Mouse (Mus musculus) intestine, embryonic 15.5 days (tissue): ENCODE measurements at regions not wholly inside any gene's neighbourhood (a gene's known extent, or its start where the extent isn't known, plus 50 kb on each side); places are given as distances from the start of the nearest gene placed in this dataset.

Experiments used
- ATAC-seq: fragments of 200-750 bp; cut with Nextera tagmentation; 2 replicates; pipeline ENCODE4 v1.8.0; 2017; ENCODE audit warnings: moderate TSS enrichment, moderate library complexity
- H3K27ac ChIP-seq: fragments of 300-500 bp; sonication (generic); 2 replicates; pipeline ENCODE4 v1.5.1; 2015; ENCODE audit warnings: mild to moderate bottlenecking, inconsistent platforms
- H3K27me3 ChIP-seq: fragments of 300-500 bp; sonication (generic); replicated peaks from 2 replicates; pipeline ENCODE4 v1.6.1; 2015; ENCODE audit warnings: inconsistent platforms
- H3K36me3 ChIP-seq: fragments of 300-500 bp; sonication (generic); 2 replicates; pipeline ENCODE4 v1.6.1; 2015; ENCODE audit warnings: inconsistent platforms
- H3K4me1 ChIP-seq: fragments of 300-500 bp; sonication (generic); replicated peaks from 2 replicates; pipeline ENCODE4 v1.6.1; 2015; ENCODE audit warnings: inconsistent platforms
- H3K4me2 ChIP-seq: fragments of 300-500 bp; sonication (generic); replicated peaks from 2 replicates; pipeline ENCODE4 v1.6.1; 2015; ENCODE audit warnings: mild to moderate bottlenecking, inconsistent platforms
- H3K4me3 ChIP-seq: fragments of 300-500 bp; sonication (generic); replicated peaks from 2 replicates; pipeline ENCODE4 v1.5.1; 2015; ENCODE audit warnings: inconsistent platforms
- H3K9ac ChIP-seq: fragments of 300-500 bp; sonication (generic); 2 replicates; pipeline ENCODE4 v1.6.1; 2015; ENCODE audit warnings: inconsistent platforms
- H3K9me3 ChIP-seq: fragments of 300-500 bp; sonication (generic); 2 replicates; pipeline ENCODE4 v1.6.1; 2016; ENCODE audit warnings: inconsistent platforms
- WGBS: fragments of 180-500 bp; shearing (Covaris S2); methylation state at CpG from one replicate; pipeline ENCODE4 v1.1.7; 2015; 5-methylcytosine and 5-hydroxymethylcytosine counted together

DNA sequence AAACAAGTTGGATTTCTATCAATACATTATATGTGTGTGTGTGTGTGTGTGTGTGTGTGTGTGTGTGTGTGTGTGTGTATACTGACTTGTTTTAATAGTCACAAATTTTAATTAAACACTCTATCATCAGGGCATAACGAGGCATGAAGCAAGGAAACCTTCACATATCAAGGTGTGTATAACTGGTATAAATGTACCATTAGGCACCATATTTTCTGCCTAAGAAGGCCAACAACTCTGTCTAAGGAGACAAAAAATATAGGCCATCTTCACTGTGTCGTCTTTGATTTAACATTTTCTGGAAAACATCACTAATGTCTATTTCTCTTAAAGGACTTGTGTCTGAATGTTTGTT, 218.9 kb upstream of the Atp2b1 start:
- no peak overlapping the region for H3K4me3 ChIP-seq
- no peaks in the 10 kb centered on the region for H3K9me3 ChIP-seq
- H3K4me2 ChIP-seq = no peak overlapping the region
- no peak overlapping the region for H3K27ac ChIP-seq
- WGBS = 70% methylated on average over 2 of the region's 2 CpGs
- no peaks in the 10 kb centered on the region for H3K36me3 ChIP-seq
- ATAC-seq = peak; percentile 57
- H3K9ac ChIP-seq = no peak overlapping the region
- H3K27me3 ChIP-seq = no peaks in the 10 kb centered on the region
- H3K4me1 ChIP-seq = no peaks in the 10 kb centered on the region

DNA sequence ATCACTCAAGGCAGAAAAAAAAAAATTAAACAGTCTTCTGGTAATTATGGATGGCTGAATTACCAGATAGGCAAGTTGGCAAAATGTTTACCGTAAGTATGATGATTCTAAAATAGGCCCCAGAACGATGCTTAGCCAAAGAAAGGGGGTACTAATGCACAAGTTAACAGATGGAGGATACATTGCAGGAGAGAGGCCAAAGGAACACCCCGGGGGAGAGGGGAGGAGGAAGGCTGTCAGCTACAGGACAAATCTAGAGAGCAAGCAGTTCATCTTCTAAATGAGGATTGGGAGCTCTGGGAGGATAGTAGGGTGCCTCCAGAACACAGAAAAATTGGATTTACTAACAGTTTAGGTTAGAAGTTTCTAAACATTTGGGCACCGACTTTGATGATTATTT, 216.3 kb upstream of the Atp2b1 start:
- no peak for ATAC-seq
- no peak overlapping the region for H3K4me2 ChIP-seq
- no peak overlapping the region for H3K4me3 ChIP-seq
- no peaks in the 10 kb centered on the region for H3K4me1 ChIP-seq
- no peak overlapping the region for H3K27ac ChIP-seq
- H3K36me3 ChIP-seq = no peaks in the 10 kb centered on the region
- 67% methylated on average over 4 of the region's 4 CpGs for WGBS
- H3K27me3 ChIP-seq = no peaks in the 10 kb centered on the region
- no peak overlapping the region for H3K9ac ChIP-seq
- H3K9me3 ChIP-seq = no peaks in the 10 kb centered on the region

DNA sequence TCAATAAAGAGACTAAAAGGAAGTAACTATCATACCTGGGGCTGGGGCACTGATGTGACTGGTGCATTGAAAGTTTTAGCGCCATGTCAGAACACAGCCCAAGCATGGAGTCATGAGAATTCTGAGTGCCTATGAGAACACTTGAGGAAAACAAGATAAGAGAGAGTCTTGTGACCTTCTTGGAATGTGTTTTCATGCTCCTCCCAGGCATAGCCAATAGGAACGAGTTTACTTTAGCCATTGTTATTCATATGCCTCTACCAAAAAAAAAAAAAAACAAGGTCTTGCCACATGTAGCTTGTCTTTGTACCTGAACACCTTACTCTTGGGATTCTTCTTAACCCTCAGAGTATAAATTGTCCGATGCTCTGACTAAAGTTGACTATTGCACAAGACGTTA, 214.6 kb upstream of the Atp2b1 start:
- Histone ChIP-seq H3K4me3 (no peak overlapping the region), H3K9ac (no peak overlapping the region), H3K27ac (no peak overlapping the region), H3K9me3 (no peaks in the 10 kb centered on the region), H3K36me3 (no peaks in the 10 kb centered on the region), H3K4me2 (no peak overlapping the region), H3K27me3 (no peaks in the 10 kb centered on the region), H3K4me1 (no peaks in the 10 kb centered on the region)
- WGBS = 93% methylated on average over 4 of the region's 4 CpGs
- ATAC-seq = no peak

DNA sequence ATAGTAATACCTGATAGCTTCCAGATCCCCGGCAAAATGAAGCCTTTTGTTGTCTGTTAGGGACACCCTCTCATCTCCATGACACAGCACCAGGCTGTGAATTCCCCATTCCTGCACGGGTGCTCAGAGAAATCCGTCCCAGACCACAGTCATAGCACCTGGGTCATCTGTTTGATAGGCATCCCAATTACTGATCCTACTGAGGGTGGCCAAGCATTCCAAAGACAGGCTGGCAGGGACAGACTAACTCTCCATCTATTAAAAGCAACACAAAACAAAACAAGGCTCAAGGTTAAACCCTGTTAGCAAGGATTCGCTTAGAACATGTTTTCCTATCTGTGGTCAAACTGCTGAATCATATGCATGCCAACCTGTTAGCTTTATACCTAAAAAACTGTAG, 213.8 kb upstream of the Atp2b1 start:
- Histone ChIP-seq H3K4me1 (no peaks in the 10 kb centered on the region), H3K4me3 (no peak overlapping the region), H3K9me3 (no peaks in the 10 kb centered on the region), H3K27ac (no peak overlapping the region), H3K4me2 (no peak overlapping the region), H3K36me3 (no peaks in the 10 kb centered on the region), H3K9ac (no peak overlapping the region), H3K27me3 (no peaks in the 10 kb centered on the region)
- ATAC-seq = no peak
- 67% methylated on average over 4 of the region's 4 CpGs for WGBS

DNA sequence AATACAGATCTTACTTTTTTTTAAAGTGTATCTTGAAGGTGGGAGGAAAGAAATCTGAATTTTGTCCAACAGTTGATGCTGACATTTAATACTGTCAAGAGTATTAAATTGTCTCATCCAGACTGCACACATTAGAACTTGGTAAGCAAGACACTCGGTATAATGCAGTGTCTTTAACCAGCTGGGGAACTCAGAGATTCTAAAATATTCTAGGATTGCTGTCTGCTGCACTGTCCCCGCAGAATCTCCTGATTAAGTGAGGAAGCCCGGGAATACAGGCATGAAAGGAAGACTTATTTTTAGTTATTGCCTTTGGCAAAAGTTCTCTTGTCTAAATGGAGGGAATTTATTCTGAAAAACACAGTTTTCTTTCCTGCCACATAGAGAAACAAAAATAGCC, 212.9 kb upstream of the Atp2b1 start:
- Histone ChIP-seq H3K4me2 (no peak overlapping the region), H3K9ac (no peak overlapping the region), H3K9me3 (no peaks in the 10 kb centered on the region), H3K4me1 (no peaks in the 10 kb centered on the region), H3K27ac (no peak overlapping the region), H3K36me3 (no peaks in the 10 kb centered on the region), H3K27me3 (no peaks in the 10 kb centered on the region), H3K4me3 (no peak overlapping the region)
- ATAC-seq = no peak
- WGBS = 51% methylated on average over 3 of the region's 3 CpGs

DNA sequence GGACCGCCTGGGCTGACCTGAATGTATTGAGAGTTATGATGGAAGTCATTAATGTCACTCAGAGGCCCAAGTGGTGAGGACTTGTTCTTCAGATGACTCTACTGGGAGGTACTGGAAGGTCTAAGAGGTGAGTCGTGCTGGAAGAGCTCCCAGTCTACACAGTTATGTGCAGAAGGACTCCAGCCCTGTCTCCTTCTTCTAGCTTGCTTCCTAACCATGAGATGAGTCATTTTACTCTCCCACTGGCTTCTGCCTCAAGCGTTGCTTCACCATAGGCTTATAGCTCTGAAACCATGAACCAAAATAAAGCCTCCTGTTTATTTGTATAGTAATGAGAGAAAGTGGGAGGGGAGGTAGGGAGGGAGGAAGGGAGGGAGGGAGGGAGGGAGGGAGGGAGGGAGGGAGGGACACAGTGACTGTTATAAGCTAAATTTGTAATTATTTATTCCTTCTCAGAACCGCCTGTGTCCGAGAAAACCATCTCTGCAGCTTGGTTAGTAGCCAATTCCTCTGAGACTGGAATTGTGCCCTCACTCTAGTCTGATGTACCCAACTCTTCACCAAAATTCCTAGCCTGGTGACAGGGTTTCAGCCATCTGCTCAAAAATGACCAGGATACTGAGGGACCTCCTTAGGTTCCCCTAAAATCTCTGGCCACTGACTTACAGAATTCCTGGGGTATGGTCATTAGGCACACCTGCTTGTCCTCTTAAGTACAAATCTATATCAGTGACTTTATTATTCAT, 211.6 kb upstream of the Atp2b1 start:
- Histone ChIP-seq H3K4me1 (no peaks in the 10 kb centered on the region), H3K36me3 (no peaks in the 10 kb centered on the region), H3K4me2 (no peak overlapping the region), H3K4me3 (no peak overlapping the region), H3K9ac (no peak overlapping the region), H3K27ac (no peak overlapping the region), H3K9me3 (no peaks in the 10 kb centered on the region), H3K27me3 (no peaks in the 10 kb centered on the region)
- ATAC-seq = no peak
- 85% methylated on average over 5 of the region's 5 CpGs for WGBS

DNA sequence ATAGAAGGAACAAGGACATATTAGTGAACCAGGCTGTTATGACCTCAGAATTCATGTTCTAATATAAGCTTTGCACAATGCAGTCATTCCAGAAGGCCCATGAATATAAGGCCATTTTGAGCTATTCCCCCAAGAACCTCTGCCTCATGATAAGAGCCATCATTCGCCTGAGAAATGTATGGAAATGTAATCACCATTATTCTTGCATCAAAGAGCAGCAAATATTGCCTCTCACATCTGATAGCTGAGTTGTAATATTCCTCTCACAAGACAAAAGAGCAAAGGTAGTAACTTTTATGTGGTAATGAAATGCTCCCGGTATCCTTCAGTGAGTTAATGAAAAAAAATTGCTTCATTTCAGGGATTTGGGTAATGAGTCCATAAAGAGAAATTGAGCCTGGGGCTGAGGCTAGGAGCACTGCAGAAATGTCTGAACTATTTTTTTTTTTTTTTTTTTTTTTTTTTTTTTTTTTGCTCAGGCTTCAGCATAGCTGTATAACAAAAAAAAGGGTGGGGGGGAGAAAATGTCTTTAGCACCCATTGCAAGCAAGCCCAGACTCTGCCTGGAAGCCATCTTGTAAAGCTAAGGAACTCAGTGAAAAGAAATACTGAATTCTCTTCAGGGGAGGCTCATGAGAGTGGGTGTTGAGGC, 210.4 kb upstream of the Atp2b1 start:
- Histone ChIP-seq H3K27ac (no peak overlapping the region), H3K27me3 (no peaks in the 10 kb centered on the region), H3K4me3 (no peak overlapping the region), H3K4me2 (no peak overlapping the region), H3K4me1 (no peaks in the 10 kb centered on the region), H3K9ac (no peak overlapping the region), H3K9me3 (no peaks in the 10 kb centered on the region), H3K36me3 (no peaks in the 10 kb centered on the region)
- WGBS = 63% methylated on average over 2 of the region's 2 CpGs
- ATAC-seq = 0 out of 2 replicates have a peak, but pooled peaks have one; percentile 24

DNA sequence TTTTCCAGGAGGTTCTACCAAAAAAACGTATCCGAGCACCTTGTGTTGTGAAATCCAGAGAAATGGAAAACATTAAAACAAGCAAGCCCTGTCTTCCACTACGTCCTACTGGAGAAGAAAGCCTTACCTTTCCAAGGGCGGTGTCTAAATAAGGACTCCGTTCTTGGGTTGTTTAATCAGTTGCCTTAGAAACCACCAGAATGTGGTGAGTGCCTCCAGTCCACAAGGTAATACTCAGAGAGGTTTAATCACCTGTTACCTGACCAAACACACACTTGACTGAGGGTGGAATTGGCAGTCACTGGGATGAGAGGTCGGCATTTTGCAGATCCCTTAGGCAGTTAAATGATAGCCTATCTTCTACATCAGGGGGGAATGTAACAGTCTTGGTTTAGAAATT, 209.6 kb upstream of the Atp2b1 start:
- WGBS = 61% methylated on average over 6 of the region's 6 CpGs
- peak; percentile 90 for ATAC-seq

DNA sequence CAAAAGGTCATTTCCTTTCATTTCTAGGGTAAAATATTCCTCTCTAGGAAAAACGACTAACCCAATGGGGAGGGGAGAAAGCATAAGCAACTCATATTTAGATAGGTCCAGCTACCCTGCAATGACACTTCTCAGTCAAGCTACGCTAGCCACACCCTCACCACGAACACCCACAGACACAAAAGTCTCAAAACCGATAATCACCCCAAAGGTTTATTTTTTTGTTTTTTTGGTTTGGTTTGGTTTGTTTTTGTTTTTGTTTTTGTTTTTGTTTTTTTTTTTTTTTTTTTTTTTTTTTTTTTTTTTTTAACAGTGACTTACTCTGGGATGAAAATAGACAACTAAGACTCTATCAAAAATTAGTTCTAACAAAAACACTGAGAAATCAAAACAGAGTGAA, 196.3 kb upstream of the Atp2b1 start:
- H3K9ac ChIP-seq = no peak overlapping the region
- H3K36me3 ChIP-seq = no peaks in the 10 kb centered on the region
- no peaks in the 10 kb centered on the region for H3K27me3 ChIP-seq
- H3K4me2 ChIP-seq = no peak overlapping the region
- no peak overlapping the region for H3K4me3 ChIP-seq
- no peaks in the 10 kb centered on the region for H3K9me3 ChIP-seq
- ATAC-seq = no peak
- H3K27ac ChIP-seq = no peak overlapping the region
- 86% methylated on average over 4 of the region's 4 CpGs for WGBS
- no peaks in the 10 kb centered on the region for H3K4me1 ChIP-seq

More for the DNA sequence above, 209.6 kb upstream of the Atp2b1 start:
- Histone ChIP-seq H3K4me1 (no peaks in the 10 kb centered on the region), H3K36me3 (no peaks in the 10 kb centered on the region), H3K4me3 (no peak overlapping the region), H3K27ac (no peak overlapping the region), H3K4me2 (no peak overlapping the region; the same call in 1 of the 2 replicates), H3K27me3 (no peaks in the 10 kb centered on the region), H3K9ac (no peak overlapping the region), H3K9me3 (no peaks in the 10 kb centered on the region)

DNA sequence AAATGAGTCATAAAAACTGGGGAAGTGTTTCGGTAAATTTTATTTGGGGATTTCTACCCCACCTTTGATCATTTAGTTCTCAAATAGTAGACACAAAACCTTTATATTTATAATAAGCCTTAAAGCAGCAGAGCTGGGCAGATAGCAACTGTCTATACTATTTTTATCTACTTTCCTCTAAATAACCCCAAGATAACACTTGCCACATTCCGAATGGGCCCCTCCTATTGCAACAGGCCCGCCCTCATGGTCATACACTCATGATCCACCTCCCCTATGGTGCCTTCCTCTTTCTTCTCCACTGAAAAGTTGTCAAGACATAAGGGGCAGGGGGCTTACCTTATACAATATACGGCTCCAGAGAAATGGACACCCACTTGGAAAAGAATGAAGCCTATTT, 195.5 kb upstream of the Atp2b1 start:
- Histone ChIP-seq H3K4me3 (no peak overlapping the region), H3K4me1 (no peaks in the 10 kb centered on the region), H3K36me3 (no peaks in the 10 kb centered on the region), H3K4me2 (no peak overlapping the region), H3K9me3 (no peaks in the 10 kb centered on the region), H3K27ac (no peak overlapping the region), H3K9ac (no peak overlapping the region), H3K27me3 (no peaks in the 10 kb centered on the region)
- no peak for ATAC-seq
- 77% methylated on average over 4 of the region's 4 CpGs for WGBS

DNA sequence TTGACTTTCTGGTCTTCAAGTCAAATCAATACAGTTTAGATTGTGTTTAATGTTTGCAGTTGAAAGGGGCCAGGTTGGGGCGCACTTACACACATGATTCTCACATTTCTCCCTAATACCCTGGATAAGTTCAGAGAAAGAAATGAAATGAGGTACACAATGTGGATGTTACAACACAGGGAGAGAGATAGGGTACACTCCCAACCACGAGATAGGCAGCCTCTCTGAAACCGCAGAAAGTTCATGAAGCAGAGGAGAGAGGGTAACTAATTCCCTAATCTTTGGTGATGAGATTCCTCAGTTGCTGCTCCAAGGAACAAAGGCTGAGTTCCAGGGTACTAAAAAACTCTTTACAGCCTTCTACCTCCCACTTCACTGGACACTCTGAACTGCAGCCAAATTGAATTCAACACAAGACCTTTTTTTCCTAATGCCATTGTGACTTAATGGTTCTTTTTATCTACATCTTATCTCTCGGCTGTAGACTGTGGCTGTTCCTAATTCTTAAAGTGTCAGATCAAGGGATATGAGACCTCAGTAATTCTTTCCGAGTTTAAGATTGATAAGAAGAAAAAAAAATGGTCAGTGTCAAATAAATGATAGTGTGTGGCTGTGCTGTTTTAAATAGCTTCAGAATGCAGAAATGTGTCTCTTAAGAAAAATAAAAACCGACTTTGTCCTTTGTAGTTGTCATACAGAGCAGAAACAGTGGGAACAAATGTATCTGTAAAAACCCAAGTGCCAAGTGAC, 193.8 kb upstream of the Atp2b1 start:
- H3K27me3 ChIP-seq = no peaks in the 10 kb centered on the region
- no peak; the same call in 1 of the 2 replicates for ATAC-seq
- no peak overlapping the region for H3K9ac ChIP-seq
- no peaks in the 10 kb centered on the region for H3K9me3 ChIP-seq
- no peaks in the 10 kb centered on the region for H3K36me3 ChIP-seq
- WGBS = 36% methylated on average over 6 of the region's 6 CpGs
- no peak overlapping the region for H3K27ac ChIP-seq
- no peak overlapping the region for H3K4me2 ChIP-seq
- H3K4me1 ChIP-seq = no peaks in the 10 kb centered on the region
- H3K4me3 ChIP-seq = no peak overlapping the region

DNA sequence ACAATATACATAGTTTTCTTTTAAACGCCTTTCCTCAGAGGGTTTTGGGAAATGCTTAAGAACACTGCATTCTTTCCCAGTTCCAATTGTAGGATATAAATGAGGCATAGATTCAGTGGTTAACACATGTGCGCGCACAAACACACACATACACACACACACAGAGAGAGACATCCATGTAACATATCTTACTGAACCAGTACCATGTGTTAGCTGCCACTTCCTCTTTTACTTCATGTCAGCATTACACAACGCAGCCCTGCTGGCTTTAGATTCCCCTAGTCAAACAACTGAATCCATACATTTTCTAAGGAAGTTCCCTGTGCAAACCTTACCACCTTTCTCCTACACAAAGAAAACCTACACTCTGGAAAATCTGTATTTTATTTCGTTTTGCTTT, 189.1 kb upstream of the Atp2b1 start:
- Histone ChIP-seq H3K27ac (no peak overlapping the region), H3K27me3 (no peaks in the 10 kb centered on the region), H3K4me2 (no peak overlapping the region), H3K4me1 (no peaks in the 10 kb centered on the region), H3K9ac (no peak overlapping the region), H3K9me3 (no peaks in the 10 kb centered on the region), H3K36me3 (no peaks in the 10 kb centered on the region), H3K4me3 (no peak overlapping the region)
- WGBS = 81% methylated on average over 5 of the region's 5 CpGs
- no peak for ATAC-seq
